Mouse (Mus musculus) bone marrow macrophage, adult 2 months (primary cell): ENCODE results near the gene Nhp2. TPM values are rescaled to one million over a fixed set of nuclear protein-coding genes. Genes with fewer than 3 reads are reported as not detected.
A peak's percentile ranks its signal among the peaks of the same experiment; 100 is the strongest.
"Not testable (repeated sequence)": the region's sequence is repeated elsewhere in the genome, so short reads cannot be mapped to it uniquely, and the experiment has no call there.

ENCODE experiments used
- H3K27ac ChIP-seq: 2 replicates; pipeline ENCODE4 v1.5.1; 2012; ENCODE audit warnings: low read depth, low read length; ENCODE audit not compliant: insufficient read depth
- H3K4me1 ChIP-seq: 2 replicates; pipeline ENCODE4 v1.6.1; 2012; ENCODE audit warnings: low read length; ENCODE audit not compliant: control insufficient read depth, insufficient read depth
- H3K4me3 ChIP-seq: 2 replicates; pipeline ENCODE4 v1.5.1; 2012; ENCODE audit warnings: mild to moderate bottlenecking, low read length, moderate library complexity; ENCODE audit not compliant: insufficient read depth
- CTCF ChIP-seq: IDR thresholded peaks from 2 replicates; pipeline ENCODE4 v1.5.1; 2012; ENCODE audit warnings: low read depth, mild to moderate bottlenecking, low read length, moderate library complexity
- POLR2A ChIP-seq: IDR thresholded peaks from 2 replicates; pipeline ENCODE4 v1.6.1; 2012; ENCODE audit warnings: mild to moderate bottlenecking, low read depth, low read length, borderline replicate concordance
- polyA plus RNA-seq: library from polyadenylated mRNA; stranded (reverse); fragments of >200 nt; gene quantifications from 2 replicates; pipeline ENCODE4 v1.2.4, GENCODE M21; 2012; ENCODE audit not compliant: missing spikeins, insufficient read depth, insufficient read length

The Nhp2 gene
- polyA plus RNA-seq, 1 experiment, result 38.8 TPM

- peak overlapping the region; percentile 78 for H3K27ac ChIP-seq
- TF ChIP-seq POLR2A (no peak), CTCF (no peak)
- peaks cover 24% of the 10 kb centered on the region for H3K4me1 ChIP-seq
- peak overlapping the region; percentile 69 for H3K4me3 ChIP-seq
These were observed 584 bp upstream of the Nhp2 start for GRCm38 (mm10) chr11:51618894-51619408.

DNA sequence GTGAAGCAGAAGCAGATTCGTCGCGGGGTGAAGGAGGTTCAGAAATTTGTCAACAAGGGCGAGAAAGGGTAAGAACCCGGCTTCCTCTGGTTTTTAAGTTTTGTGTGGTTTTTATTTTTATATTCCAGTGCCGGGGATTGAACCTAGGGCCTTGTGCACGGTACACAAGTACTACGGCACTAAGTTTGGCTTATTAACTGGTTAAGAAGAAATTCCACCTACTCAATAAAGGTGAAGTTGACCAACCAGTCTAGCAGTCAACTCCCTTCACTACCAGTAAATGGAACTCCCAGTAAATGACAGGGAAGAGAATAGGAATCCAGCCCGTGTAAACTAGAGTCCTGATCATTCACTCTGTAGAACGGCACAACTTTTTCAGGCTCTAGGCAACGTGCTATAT is 549 bp downstream of the Nhp2 start:
- peak overlapping the region; percentile 61 for H3K27ac ChIP-seq
- H3K4me3 ChIP-seq, result peak overlapping the region; percentile 96
- TF ChIP-seq CTCF, result no peak
- no peak for TF ChIP-seq POLR2A
- peaks cover 16% of the 10 kb centered on the region for H3K4me1 ChIP-seq

DNA sequence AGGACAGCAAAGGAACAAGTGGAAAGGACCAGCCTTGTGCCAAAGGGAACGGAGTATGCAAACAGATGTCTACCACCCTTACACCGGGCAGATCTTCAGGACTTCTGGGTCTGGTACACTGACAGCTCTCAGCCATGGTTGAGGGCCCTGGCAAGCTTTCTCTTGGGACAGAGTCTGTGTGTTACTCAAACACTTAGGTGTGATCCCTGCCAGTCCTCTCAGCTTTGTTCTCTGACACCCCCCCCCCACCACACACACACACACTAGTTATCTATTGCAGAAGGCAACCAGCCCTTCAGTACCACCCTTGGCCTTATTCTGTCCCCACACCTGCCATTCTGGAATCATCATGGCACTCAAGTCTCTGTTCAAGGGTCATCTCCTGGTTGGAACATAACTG is 2.2 kb downstream of the Nhp2 start:
- TF ChIP-seq CTCF, result no peak
- TF ChIP-seq POLR2A, result no peak
- H3K4me1 ChIP-seq, result peaks cover 10% of the 10 kb centered on the region
- H3K27ac ChIP-seq, result no peak overlapping the region
- H3K4me3 ChIP-seq, result no peak overlapping the region

DNA sequence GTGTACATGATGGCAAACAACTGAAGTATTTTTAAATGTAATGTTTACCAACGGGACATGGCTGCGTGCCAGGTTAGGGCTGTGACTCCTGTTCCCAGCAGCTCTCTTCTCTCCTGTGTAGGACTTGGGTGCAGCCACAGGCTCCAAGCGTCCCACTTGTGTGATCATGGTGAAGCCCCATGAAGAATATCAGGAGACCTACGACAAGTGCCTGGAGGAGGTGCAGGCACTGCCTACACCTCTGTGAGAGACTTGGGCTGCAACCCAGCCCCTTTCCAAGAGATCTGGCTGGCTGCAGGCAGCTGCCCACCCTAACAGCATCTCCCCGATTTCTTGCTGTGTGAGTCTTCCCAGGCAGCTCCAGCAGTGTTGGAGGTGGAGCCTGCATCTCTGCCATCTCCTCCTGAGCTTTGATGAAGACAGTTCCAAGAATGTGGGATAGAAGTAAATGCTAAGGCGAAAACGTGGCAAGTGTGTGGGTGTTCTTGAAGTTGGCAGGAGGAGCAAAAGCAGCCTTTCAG is 3.5 kb downstream of the Nhp2 start:
- no peak overlapping the region for H3K27ac ChIP-seq
- H3K4me1 ChIP-seq, result peaks cover 10% of the 10 kb centered on the region

GRCm38 (mm10) chr11:51625187-51625820 is 5.8 kb downstream of the Nhp2 start:
- Histone ChIP-seq H3K4me3 (no peak overlapping the region), H3K4me1 (peaks cover 8% of the 10 kb centered on the region), H3K27ac (no peak overlapping the region)
- TF ChIP-seq POLR2A (no peak), CTCF (no peak)

More for the DNA sequence above, 3.5 kb downstream of the Nhp2 start:
- H3K4me3 ChIP-seq, result no peak overlapping the region
- TF ChIP-seq POLR2A (no peak), CTCF (no peak)

DNA sequence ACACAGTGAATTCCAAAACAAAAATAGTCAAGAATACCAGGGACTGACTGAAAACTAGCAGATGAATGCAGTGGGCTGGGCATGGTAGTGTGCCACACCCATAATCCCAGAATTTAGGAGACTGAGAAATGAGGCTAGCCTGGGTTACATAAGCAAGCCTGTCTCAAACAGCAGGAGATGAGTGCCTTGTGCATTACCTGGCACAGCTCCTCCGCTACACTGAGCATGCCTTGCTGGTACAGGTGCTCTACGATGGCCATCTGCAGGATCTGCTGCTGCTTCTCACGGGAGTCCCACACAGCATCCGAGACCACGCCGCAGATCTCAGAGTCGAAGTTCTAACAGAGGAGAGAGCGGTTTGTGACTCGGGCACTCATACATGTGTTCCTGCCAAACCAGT is 7.9 kb downstream of the Nhp2 start:
- no peak for TF ChIP-seq CTCF
- no peak for TF ChIP-seq POLR2A
- Histone ChIP-seq H3K4me3 (no peak overlapping the region), H3K27ac (no peak overlapping the region), H3K4me1 (peaks cover 13% of the 10 kb centered on the region)

GRCm38 (mm10) chr11:51627907-51628306 is 8.4 kb downstream of the Nhp2 start:
- H3K27ac ChIP-seq, result no peak overlapping the region
- TF ChIP-seq POLR2A, result no peak
- no peak for TF ChIP-seq CTCF
- peaks cover 16% of the 10 kb centered on the region for H3K4me1 ChIP-seq

GRCm38 (mm10) chr11:51629651-51630314 is 10.2 kb downstream of the Nhp2 start:
- H3K4me1 ChIP-seq, result peaks cover 32% of the 10 kb centered on the region
- H3K4me3 ChIP-seq, result no peak overlapping the region
- no peak for TF ChIP-seq POLR2A
- no peak for TF ChIP-seq CTCF
- no peak overlapping the region for H3K27ac ChIP-seq

More at GRCm38 (mm10) chr11:51627907-51628306, 8.4 kb downstream of the Nhp2 start:
- H3K4me3 ChIP-seq, result no peak overlapping the region

- no peak for TF ChIP-seq POLR2A
- no peak for TF ChIP-seq CTCF
- Histone ChIP-seq H3K27ac (no peak overlapping the region), H3K4me1 (peaks cover 43% of the 10 kb centered on the region), H3K4me3 (no peak overlapping the region)
These were observed 12.7 kb downstream of the Nhp2 start for GRCm38 (mm10) chr11:51632130-51632753.

DNA sequence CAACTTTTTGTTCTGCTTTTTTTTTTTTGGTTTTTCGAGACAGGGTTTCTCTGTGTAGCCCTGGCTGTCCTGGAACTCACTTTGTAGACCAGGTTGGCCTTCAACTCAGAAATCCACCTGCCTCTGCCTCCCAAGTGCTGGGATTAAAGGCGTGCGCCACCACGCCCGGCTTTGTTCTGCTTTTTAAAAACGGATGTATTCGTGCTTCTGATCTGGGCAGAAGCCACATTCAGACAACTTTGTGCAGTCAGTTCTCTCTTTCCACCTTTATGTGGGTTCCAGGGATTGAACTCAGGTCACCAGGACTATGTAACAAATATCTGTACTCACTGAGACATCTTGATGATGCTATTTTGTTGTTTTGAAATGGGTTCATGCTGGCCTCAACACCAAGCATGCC is 13.7 kb downstream of the Nhp2 start:
- not testable (repeated sequence) for H3K4me3 ChIP-seq
- H3K4me1 ChIP-seq, result peaks cover 48% of the 10 kb centered on the region
- peak overlapping the region; percentile 13; the same call in 1 of the 2 replicates for H3K27ac ChIP-seq
